Mouse (Mus musculus) cerebellum, adult 2 months (tissue): ENCODE data around the gene Cnot1.

Source experiments
- CTCF ChIP-seq: fragments of 200-500 bp; IDR thresholded peaks from 2 replicates; pipeline ENCODE4 v1.5.1; 2011; ENCODE audit warnings: low read depth, mild to moderate bottlenecking, control low read depth, low read length, moderate library complexity, borderline replicate concordance; ENCODE audit not compliant: insufficient read depth
- POLR2A ChIP-seq: fragments of 200-500 bp; IDR thresholded peaks from 2 replicates; pipeline ENCODE4 v1.6.1; 2011; ENCODE audit warnings: low read length, control low read depth, borderline replicate concordance; ENCODE audit not compliant: insufficient read depth

DNA sequence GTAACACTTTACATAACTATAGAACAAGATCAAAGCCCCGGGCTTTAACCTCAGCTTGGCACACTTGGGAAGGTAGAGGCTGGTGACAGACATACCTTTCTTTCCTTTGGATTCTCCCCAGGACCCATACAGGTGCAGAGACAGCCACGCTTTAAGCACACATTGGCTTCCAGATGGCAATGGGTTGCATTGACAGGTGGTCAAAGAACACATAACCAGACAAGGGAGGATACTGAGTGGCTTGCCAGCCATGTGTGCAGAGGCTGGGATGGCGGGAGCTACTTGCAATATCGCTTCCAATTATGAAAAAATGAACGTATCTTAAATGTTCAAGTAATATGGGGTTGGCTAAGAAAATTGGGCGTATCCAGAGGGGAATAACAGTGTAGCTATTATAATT lies 135.4 kb downstream of the Cnot1 start:
- TF ChIP-seq CTCF: no peak
- no peak for TF ChIP-seq POLR2A
